ENCODE assay signal across 12 mouse cellular contexts in genomic region chr7:132768498-132769344, GRCm38 (mm10). TPM values are rescaled to one million over a fixed set of nuclear protein-coding genes. Genes with fewer than 3 reads are reported as not detected.
DNase-seq lines count a peak whose midpoint lies in the region; ATAC-seq and TF ChIP-seq lines count a peak whose summit lies in the region.
"Had no signal": no experiment of that assay in that cellular context is flagged by ENCODE, and none has a peak within 500 bp of the region (broad histone marks: within the 10 kb centered on the region; RNA-seq: fewer than 3 reads in every experiment).

No protein-coding gene starts in this region.

- TF ChIP-seq POLR2A in kidney, adult 2 months (IDR thresholded peaks at IDR 0.05; ENCODE audit: low read depth, low read length) = no peak
- TF ChIP-seq POLR2A in CH12.LX (IDR thresholded peaks at IDR 0.05; ENCODE audit: low read depth, low read length) = no peak

- in situ Hi-C loops in CH12.LX (cut with MboI; ENCODE audit: low pct_ligation_motif_present, low pct_unique_long_range_greater_than_20kb, low sequenced_read_pairs) = loop anchor here (5.0 kb wide), 1 partner anchor 39 kb away; no protein-coding TSS in a partner anchor

- peaks cover 4% of the 10 kb centered on the region; the same call in 1 of the 2 replicates for H3K79me2 ChIP-seq in CH12.LX (replicated peaks; ENCODE audit: control insufficient read depth, extremely low read depth, insufficient read depth, poor library complexity, severe bottlenecking)

- H3K4me3 ChIP-seq in kidney, adult 2 months (ENCODE audit: insufficient read depth, low read depth, low read length) = no peak overlapping the region
- no peak overlapping the region for H3K4me3 ChIP-seq in kidney, embryonic 14.5 days (ENCODE audit: low read length)
- H3K4me3 ChIP-seq in CH12.LX (replicated peaks in 1 of 3; ENCODE audit: low read depth in 2 of 3, low read length in 2 of 3, poor library complexity in 1 of 3) = peak overlapping the region in 1 of 3 experiments; percentile 19
- no peak overlapping the region for H3K4me3 ChIP-seq in intestine, postnatal 0 days (ENCODE audit: low read depth, low read length)
- H3K4me3 ChIP-seq: hindbrain, embryonic 12.5 days; myocyte had no signal

- no peak for TF ChIP-seq EP300 in CH12.LX (IDR thresholded peaks at IDR 0.05; ENCODE audit: low read length)

- peaks cover 27% of the 10 kb centered on the region for H3K4me1 ChIP-seq in kidney, adult 2 months (ENCODE audit: control insufficient read depth, insufficient read depth, low read length)
- H3K4me1 ChIP-seq in kidney, embryonic 14.5 days (ENCODE audit: control insufficient read depth, insufficient read depth, low read length) = no peaks in the 10 kb centered on the region
- peaks cover 51 to 97% of the 10 kb centered on the region in 2 experiments for H3K4me1 ChIP-seq in CH12.LX (ENCODE audit: control insufficient read depth in 1 of 2, insufficient read depth in 2 of 2)
- H3K4me1 ChIP-seq in intestine, postnatal 0 days (replicated peaks; ENCODE audit: control insufficient read depth, insufficient read depth, low read length) = peaks cover 18% of the 10 kb centered on the region

- TF ChIP-seq RAD21 in CH12.LX (IDR thresholded peaks at IDR 0.05; ENCODE audit: low read depth, low read length) = no peak

- peak overlapping the region; percentile 35; the same call in 1 of the 2 replicates for H3K27ac ChIP-seq in kidney, adult 2 months (ENCODE audit: insufficient read depth, low read depth, low read length)
- no peak overlapping the region for H3K27ac ChIP-seq in kidney, embryonic 14.5 days (ENCODE audit: low read depth, low read length)
- H3K27ac ChIP-seq in CH12.LX (ENCODE audit: insufficient read depth, low read depth) = peak overlapping the region; percentile 47; the same call in 1 of the 2 replicates
- H3K27ac ChIP-seq in intestine, postnatal 0 days (ENCODE audit: low read depth, low read length) = peak overlapping the region; percentile 28; the same call in 1 of the 2 replicates

- no peak for ATAC-seq in kidney, embryonic 14.5 days (ENCODE audit: low FRiP score, low TSS enrichment)
- ATAC-seq in intestine, postnatal 0 days = no peak

- no peak for DNase-seq in kidney, adult 2 months
- no peak for DNase-seq in CH12.LX (ENCODE audit: extremely low read depth)
- DNase-seq in c-Kit-positive CD71-positive TER-119-positive erythroid progenitor cells, embryonic 14.5 days (ENCODE audit: low spot score) = peak; percentile 50
- no peak for DNase-seq in ovary, postnatal 36 days (ENCODE audit: low spot score)
- no peak for DNase-seq in thymus, postnatal 4 days
- no peak for DNase-seq in gastrocnemius, postnatal 36 days
- DNase-seq: heart, adult 11 months; thymus, adult 2 months had no signal

- TF ChIP-seq CTCF in kidney, adult 2 months (conservative IDR thresholded peaks at IDR 0.05; ENCODE audit: insufficient read depth, insufficient read length, low read depth, low read length) = no peak
- no peak for TF ChIP-seq CTCF in CH12.LX (conservative IDR thresholded peaks at IDR 0.05 in 1 of 2, IDR thresholded peaks at IDR 0.05 in 1 of 2; ENCODE audit: low read depth in 2 of 2, low read length in 2 of 2)
- no peak for TF ChIP-seq CTCF in intestine, postnatal 0 days (IDR thresholded peaks at IDR 0.05; ENCODE audit: low read depth)

- no peak overlapping the region for H3K4me2 ChIP-seq in kidney, embryonic 14.5 days (replicated peaks; ENCODE audit: low read depth, low read length)
- no peak overlapping the region for H3K4me2 ChIP-seq in CH12.LX (ENCODE audit: insufficient read depth, low read depth, poor library complexity, severe bottlenecking)
- no peak overlapping the region for H3K4me2 ChIP-seq in intestine, postnatal 0 days (replicated peaks; ENCODE audit: low read depth)
- H3K4me2 ChIP-seq: hindbrain, embryonic 12.5 days had no signal

- no peaks in the 10 kb centered on the region for H3K9me3 ChIP-seq in kidney, embryonic 14.5 days (ENCODE audit: control insufficient read depth, low read length)
- H3K9me3 ChIP-seq in CH12.LX (replicated peaks; ENCODE audit: low read length) = no peaks in the 10 kb centered on the region
- H3K9me3 ChIP-seq in intestine, postnatal 0 days (ENCODE audit: control insufficient read depth) = no peaks in the 10 kb centered on the region
- H3K9me3 ChIP-seq: hindbrain, embryonic 12.5 days had no signal

- no peaks in the 10 kb centered on the region for H3K27me3 ChIP-seq in kidney, adult 2 months (replicated peaks; ENCODE audit: control insufficient read depth, insufficient read depth, low read length)
- H3K27me3 ChIP-seq in kidney, embryonic 14.5 days (ENCODE audit: control insufficient read depth, insufficient read depth, low read length) = no peaks in the 10 kb centered on the region
- no peaks in the 10 kb centered on the region for H3K27me3 ChIP-seq in CH12.LX (replicated peaks)
- no peaks in the 10 kb centered on the region for H3K27me3 ChIP-seq in intestine, postnatal 0 days (replicated peaks; ENCODE audit: control insufficient read depth, insufficient read depth, low read length)
- H3K27me3 ChIP-seq: hindbrain, embryonic 12.5 days had no signal

- H3K36me3 ChIP-seq in kidney, adult 2 months (ENCODE audit: control insufficient read depth, insufficient read depth, low read length) = no peaks in the 10 kb centered on the region
- peaks cover 14% of the 10 kb centered on the region; the same call in 1 of the 2 replicates for H3K36me3 ChIP-seq in kidney, embryonic 14.5 days (ENCODE audit: control insufficient read depth, insufficient read depth, low read length)
- H3K36me3 ChIP-seq in CH12.LX (replicated peaks in 1 of 2; ENCODE audit: control insufficient read depth in 1 of 2, insufficient read depth in 1 of 2, low read length in 1 of 2) = peaks cover 25 to 63% of the 10 kb centered on the region in 2 experiments
- H3K36me3 ChIP-seq in intestine, postnatal 0 days (ENCODE audit: control insufficient read depth, insufficient read depth) = peaks cover 33% of the 10 kb centered on the region

- intact Hi-C loops in gastrocnemius, postnatal 36 days (cut with DNase I) = no loop called here

- no peak overlapping the region for H3K9ac ChIP-seq in kidney, embryonic 14.5 days (ENCODE audit: low read depth, low read length)
- H3K9ac ChIP-seq in CH12.LX (ENCODE audit: insufficient read depth, low read depth) = peak overlapping the region; percentile 20; the same call in 1 of the 2 replicates
- no peak overlapping the region for H3K9ac ChIP-seq in intestine, postnatal 0 days (ENCODE audit: low read depth, low read length)
- H3K9ac ChIP-seq: hindbrain, embryonic 12.5 days had no signal

- dilution Hi-C loops in CH12.LX (cut with MboI; ENCODE audit: extremely low pct_ligation_motif_present, extremely low pct_unique_long_range_greater_than_20kb, low sequenced_read_pairs) = no loop called here

- 65% methylated on average over 12 of the region's 12 CpGs for WGBS in kidney, adult 2 months
- 71% methylated on average over 12 of the region's 12 CpGs for WGBS in kidney, embryonic 14.5 days
- WGBS in intestine, postnatal 0 days = 67% methylated on average over 12 of the region's 12 CpGs

TF ChIP-seq in CH12.LX, 34 proteins besides CTCF, POLR2A, EP300 and RAD21:
- TF ChIP-seq BHLHE40 (IDR thresholded peaks at IDR 0.05; ENCODE audit: low read depth, low read length) (peak; percentile 85), USF1 (IDR thresholded peaks at IDR 0.05; ENCODE audit: low read depth, low read length) (no peak)

RNA-seq across cellular contexts. Expression of gene Fam53b, which starts 45.0 kb away (rescaled TPM):
- polyA plus RNA-seq in kidney, adult 2 months (2012; rRNA removed) = 29.3 and 31.1 TPM in 2 replicates
- 17.0 and 22.1 TPM in 2 replicates for polyA plus RNA-seq in kidney, embryonic 14.5 days (2014; fragmentation: Nextera tagmentation; extraction: Ambion mirVana)
- total RNA-seq in CH12.LX (2012; rRNA removed) (21.8 and 22.1 TPM in 2 replicates), CH12.LX (2014; rRNA removed) (14.4 and 15.6 TPM in 2 replicates)
- 25.0 and 30.9 TPM in 2 replicates for polyA plus RNA-seq in CH12.LX (2012; ENCODE audit: insufficient read length, low read depth)
- 13.5 and 17.3 TPM in 2 replicates for polyA plus RNA-seq in intestine, postnatal 0 days (2015; fragmentation: Nextera tagmentation; extraction: Ambion mirVana)
- 10 to 100 TPM; 15.0 to 16.1 TPM for total RNA-seq in gastrocnemius, postnatal 36 days (2021)
